8 mouse cellular contexts compared by ENCODE assay signal in the genomic region with DNA sequence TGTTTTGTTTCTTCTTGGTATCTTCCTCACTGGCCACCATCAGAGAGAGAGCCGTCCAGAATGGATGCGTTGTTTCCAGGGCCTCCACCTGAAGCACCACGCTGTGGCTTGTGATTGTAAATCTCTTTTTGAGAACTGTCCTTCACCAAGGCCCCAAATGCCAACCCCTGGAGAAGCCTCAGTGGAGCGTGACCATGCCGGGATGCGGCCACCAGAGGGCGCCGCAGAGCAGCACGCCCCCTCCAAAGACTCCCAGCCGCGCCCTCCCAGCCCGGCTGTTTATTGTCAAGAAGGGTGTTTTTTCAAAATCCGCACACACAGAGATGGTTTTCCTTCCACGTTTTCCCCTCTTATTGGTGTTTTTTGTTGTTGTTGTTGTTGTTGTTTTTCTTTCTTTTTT.
DNase-seq lines count a peak whose midpoint lies in the region; ATAC-seq and TF ChIP-seq lines count a peak whose summit lies in the region.

No protein-coding gene starts in this region.

- 2% methylated on average over 14 of the region's 14 CpGs for WGBS in forebrain, embryonic 14.5 days

- no peak overlapping the region for H3K4me2 ChIP-seq in forebrain, embryonic 14.5 days (ENCODE audit: low read length)

- TF ChIP-seq CTCF in layer of hippocampus, adult 2 months (conservative IDR thresholded peaks at IDR 0.05): peak; percentile 99

- H3K4me1 ChIP-seq in ES-E14 (ENCODE audit: control insufficient read depth in 2 of 2, insufficient read depth in 2 of 2, low read length in 2 of 2, poor library complexity in 1 of 2): no peaks in the 10 kb centered on the region
- no peaks in the 10 kb centered on the region for H3K4me1 ChIP-seq in forebrain, embryonic 14.5 days (ENCODE audit: control insufficient read depth, insufficient read depth, low read length)

- H3K9ac ChIP-seq in ES-E14 (ENCODE audit: insufficient read depth, low read depth, low read length, poor library complexity, severe bottlenecking): no peak overlapping the region
- H3K9ac ChIP-seq in forebrain, embryonic 14.5 days (ENCODE audit: low read length): no peak overlapping the region

- H3K36me3 ChIP-seq in ES-E14 (ENCODE audit: control insufficient read depth, insufficient read depth, low read length, poor library complexity, severe bottlenecking): no peaks in the 10 kb centered on the region
- H3K36me3 ChIP-seq in forebrain, embryonic 14.5 days (ENCODE audit: control insufficient read depth, insufficient read depth, low read length): no peaks in the 10 kb centered on the region

- peak; percentile 43 for DNase-seq in ES-E14 (ENCODE audit: low read depth, low spot score)
- peak; percentile 34 for DNase-seq in c-Kit-positive CD71-positive TER-119-positive erythroid progenitor cells, embryonic 14.5 days (ENCODE audit: low spot score)
- DNase-seq in forebrain, embryonic 14.5 days (ENCODE audit: low spot score): peak; percentile 76
- peak; percentile 86 for DNase-seq in heart, postnatal 4 days
- DNase-seq in layer of hippocampus, adult 2 months (ENCODE audit: low spot score in 2 of 2): peak; percentile 18 to 73
- peak; percentile 80 for DNase-seq in lung, postnatal 14 days
- peak; percentile 26 for DNase-seq in retina, adult 2 months (ENCODE audit: low read depth, low spot score)
- DNase-seq in thymus, postnatal 36 days: peak; percentile 66 to 69

- no peak overlapping the region for H3K4me3 ChIP-seq in ES-E14 (ENCODE audit: insufficient read depth in 1 of 2, low read depth in 1 of 2, low read length in 2 of 2, poor library complexity in 1 of 2, severe bottlenecking in 1 of 2)
- H3K4me3 ChIP-seq in forebrain, embryonic 14.5 days (ENCODE audit: low read depth, low read length): no peak overlapping the region
- no peak overlapping the region for H3K4me3 ChIP-seq in layer of hippocampus, adult 2 months

- no peaks in the 10 kb centered on the region for H3K9me3 ChIP-seq in ES-E14 (ENCODE audit: control insufficient read depth, insufficient read depth, low read depth, low read length)
- no peaks in the 10 kb centered on the region for H3K9me3 ChIP-seq in forebrain, embryonic 14.5 days (replicated peaks; ENCODE audit: control insufficient read depth, low read length)

- H3K27me3 ChIP-seq in forebrain, embryonic 14.5 days (replicated peaks; ENCODE audit: control insufficient read depth, insufficient read depth, low read length): no peaks in the 10 kb centered on the region

- in situ Hi-C loops in ES-E14 (cut with MboI; ENCODE audit: low sequenced_read_pairs in 2 of 2, unreplicated experiment in 2 of 2): no loop called here

- peak; percentile 89 for ATAC-seq in forebrain, embryonic 14.5 days

- no peak overlapping the region for H3K27ac ChIP-seq in ES-E14 (ENCODE audit: insufficient read depth, low read depth, low read length, poor library complexity, severe bottlenecking)
- H3K27ac ChIP-seq in forebrain, embryonic 14.5 days (ENCODE audit: low read depth, low read length): no peak overlapping the region
- H3K27ac ChIP-seq in layer of hippocampus, adult 2 months: no peak overlapping the region

TF ChIP-seq in ES-E14, 5 proteins besides CTCF, POLR2A, EP300 and RAD21:
- TF ChIP-seq ZC3H11A (IDR thresholded peaks at IDR 0.05; ENCODE audit: borderline replicate concordance, low read depth, low read length) (peak; percentile 14; the same call in 1 of the 2 replicates), MAFK (IDR thresholded peaks at IDR 0.05; ENCODE audit: insufficient read depth, low read depth, low read length) (no peak)
TF ChIP-seq in ES-E14: peak in this region for 1.

Comparison
In these comparisons a context has a peak if more than half of its experiments do, and no peak if none do; other contexts are left out.
1. DNase-seq: peak in every context shown above with its lines; median percentile 86 in heart, postnatal 4 days; 80 in lung, postnatal 14 days; 76 in forebrain, embryonic 14.5 days; 68 in thymus, postnatal 36 days; 46 in layer of hippocampus, adult 2 months; 43 in ES-E14; 34 in c-Kit-positive CD71-positive TER-119-positive erythroid progenitor cells, embryonic 14.5 days; 26 in retina, adult 2 months.